Mouse (Mus musculus) G1E (cell line): Measurements from ENCODE around the gene Tet2.

ENCODE experiments used
- CTCF ChIP-seq: IDR thresholded peaks from 2 replicates; pipeline ENCODE4 v1.5.1; 2012; ENCODE audit warnings: low read depth, low read length, inconsistent platforms, mixed read lengths
- GATA1 ChIP-seq: IDR thresholded peaks from 2 replicates; pipeline ENCODE4 v1.6.1; 2012; ENCODE audit warnings: borderline replicate concordance, low read length, inconsistent platforms, mixed read lengths
- GATA2 ChIP-seq: IDR thresholded peaks from 2 replicates; pipeline ENCODE4 v1.6.1; 2012; ENCODE audit warnings: low read depth, low read length, inconsistent platforms, borderline replicate concordance
- POLR2AphosphoS5 ChIP-seq: IDR thresholded peaks from 2 replicates; pipeline ENCODE4 v1.6.1; 2012; ENCODE audit warnings: low read depth, low read length, inconsistent platforms; ENCODE audit not compliant: insufficient replicate concordance
- TAL1 ChIP-seq: conservative IDR thresholded peaks from 2 replicates; pipeline ENCODE4 v1.6.1; 2012; ENCODE audit warnings: low read depth, low read length, inconsistent platforms, mixed read lengths

DNA sequence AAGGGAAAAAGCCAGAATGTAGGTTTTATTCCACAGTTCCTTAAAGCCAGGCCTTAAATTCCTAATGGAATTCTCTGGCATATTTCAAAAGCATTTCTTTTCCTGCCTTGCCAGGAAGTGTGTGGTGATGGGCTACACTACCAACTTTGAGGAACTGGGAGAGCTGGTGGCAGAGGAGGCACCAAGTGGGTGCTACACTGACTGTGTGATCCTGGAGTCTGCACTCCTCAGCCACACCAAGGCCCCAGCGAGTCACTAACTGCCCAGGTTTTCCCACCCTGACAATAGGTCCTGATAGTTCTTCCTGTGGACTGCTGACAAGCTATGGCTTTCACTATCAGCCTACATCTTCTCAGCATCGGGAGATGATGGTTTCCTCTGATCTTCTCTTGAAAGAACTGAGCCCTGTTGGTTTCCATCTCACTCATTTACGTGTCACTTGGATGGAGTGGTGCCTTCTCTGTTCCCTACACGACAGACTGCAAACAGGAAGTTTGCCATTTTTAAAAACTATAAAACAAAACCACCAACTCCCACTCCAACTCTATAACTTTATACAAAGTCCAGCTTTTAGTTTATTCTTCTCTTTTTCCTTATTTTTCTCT lies 18.7 kb downstream of the Tet2 start:
- TF ChIP-seq CTCF, result no peak
- no peak for TF ChIP-seq POLR2AphosphoS5
- no peak for TF ChIP-seq TAL1
- no peak for TF ChIP-seq GATA1
- TF ChIP-seq GATA2, result no peak
